Mouse (Mus musculus) small intestine, adult 2 months (tissue): Measurements from ENCODE around the gene Olfr993.

Experiments used
- CTCF ChIP-seq: fragments of 200-500 bp; IDR thresholded peaks from 2 replicates; pipeline ENCODE4 v1.5.1; 2012; ENCODE audit warnings: low read depth, mild to moderate bottlenecking, control low read depth, inconsistent platforms, low read length, moderate library complexity, mixed read lengths; ENCODE audit not compliant: insufficient replicate concordance, insufficient read length; ENCODE audit errors: extremely low read depth
- POLR2A ChIP-seq: fragments of 200-500 bp; IDR thresholded peaks from 2 replicates; pipeline ENCODE4 v1.6.1; 2012; ENCODE audit warnings: low read depth, mild to moderate bottlenecking, control low read depth, inconsistent platforms, low read length, moderate library complexity

- TF ChIP-seq POLR2A (no peak), CTCF (no peak)
Observed at GRCm38 (mm10) chr2:85442546-85442945, 27.9 kb upstream of the Olfr993 start.
